Mouse (Mus musculus) lung, adult 10 weeks (tissue): ENCODE data around the gene Cbx6. TPM values are rescaled to one million over a fixed set of nuclear protein-coding genes. Genes with fewer than 3 reads are reported as not detected.

Source experiments
- polyA plus RNA-seq: library from polyadenylated mRNA; stranded (reverse); fragments of 350-450 nt; fragmentation: Illumina TruSeq; extraction: RNeasy Lipid Tissue Mini Kit (QIAGEN cat#74804); gene quantifications from one replicate; pipeline ENCODE4 v1.2.3, GENCODE M21; 2014; ENCODE audit warnings: low read depth, low replicate concordance; ENCODE audit not compliant: insufficient read depth

The Cbx6 gene
- polyA plus RNA-seq = 39.3 TPM

DNA sequence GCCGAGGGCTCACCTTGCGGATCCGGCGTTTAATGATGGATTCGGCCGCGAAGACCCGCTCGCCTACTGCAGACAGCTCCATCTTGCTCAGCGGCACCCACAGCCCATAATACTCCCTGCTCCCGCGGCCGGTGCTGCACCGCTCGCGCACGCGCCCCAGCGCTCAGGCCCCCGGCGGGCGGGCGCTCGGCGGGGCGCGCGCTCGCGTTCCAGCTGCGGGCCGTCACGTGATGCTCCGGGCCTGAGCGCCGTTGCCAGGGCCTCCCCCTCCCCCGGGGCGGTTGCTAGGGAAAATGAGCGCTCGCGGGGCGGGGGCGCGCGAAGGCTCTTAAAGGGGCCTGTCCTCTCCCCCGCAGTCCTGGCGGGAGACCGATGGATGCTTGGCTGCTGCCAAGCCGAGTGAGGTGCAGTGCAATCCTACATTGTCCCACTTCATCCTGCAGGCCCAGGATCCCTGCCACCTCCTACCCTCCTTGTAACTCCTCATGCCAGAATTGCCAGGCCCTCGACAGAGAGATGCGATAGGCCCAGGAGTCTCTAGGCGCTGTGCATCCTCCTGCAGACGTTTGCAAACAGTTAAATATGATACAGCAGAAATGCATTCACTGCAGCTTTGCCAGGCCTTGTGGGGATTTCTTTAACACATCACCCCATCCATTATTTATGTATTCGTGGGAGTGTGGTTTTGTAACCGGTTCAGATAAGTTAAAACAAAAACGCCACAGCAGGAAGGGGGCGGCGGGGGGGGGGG, at the start of gene Cbx6, which contains the start of gene Npcd:
TSS of gene Cbx6 (minus strand) at position 559 of the 751 bp plus-strand sequence.
TSS of gene Npcd (minus strand) at position 108 of the 751 bp plus-strand sequence.

DNA sequence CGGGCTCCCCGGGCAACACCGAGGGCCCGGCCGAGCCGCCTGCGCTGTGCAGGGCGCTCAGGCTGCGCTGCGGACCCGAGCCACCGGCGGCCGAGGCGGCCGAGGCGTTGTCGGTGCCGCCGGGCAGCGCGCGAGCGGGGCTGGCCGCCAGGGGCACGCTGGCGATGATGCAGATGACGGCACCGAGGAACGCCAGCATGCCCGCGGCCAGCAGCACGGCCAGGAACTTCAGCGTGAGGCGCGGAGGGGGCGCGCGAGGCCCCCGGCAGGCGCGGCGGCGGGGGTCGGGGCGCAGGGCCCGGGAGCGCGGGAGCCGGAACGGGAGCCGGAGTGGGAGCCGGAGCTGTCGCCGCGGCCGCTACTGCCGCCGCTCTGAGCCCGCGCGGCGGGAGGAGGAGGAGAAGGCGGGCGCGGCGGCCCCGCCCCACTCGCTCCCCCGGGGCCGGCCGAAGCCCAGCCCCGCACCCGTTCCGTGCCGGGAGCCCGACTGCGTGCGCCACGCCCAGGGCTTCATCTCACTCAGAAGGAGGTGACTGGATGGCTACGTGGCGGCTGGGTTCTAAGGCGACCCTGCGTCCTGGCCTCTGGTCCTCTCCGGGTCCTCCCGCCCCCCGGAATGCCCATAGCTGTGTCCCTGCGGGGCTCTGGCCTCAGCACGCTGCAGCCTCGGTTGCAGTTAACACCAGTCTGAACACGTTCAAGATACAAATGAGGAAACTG, 30.0 kb downstream of the Cbx6 start, which contains the start of gene Nptxr:
TSS of gene Nptxr (minus strand) at position 415 of the 720 bp plus-strand sequence.

DNA sequence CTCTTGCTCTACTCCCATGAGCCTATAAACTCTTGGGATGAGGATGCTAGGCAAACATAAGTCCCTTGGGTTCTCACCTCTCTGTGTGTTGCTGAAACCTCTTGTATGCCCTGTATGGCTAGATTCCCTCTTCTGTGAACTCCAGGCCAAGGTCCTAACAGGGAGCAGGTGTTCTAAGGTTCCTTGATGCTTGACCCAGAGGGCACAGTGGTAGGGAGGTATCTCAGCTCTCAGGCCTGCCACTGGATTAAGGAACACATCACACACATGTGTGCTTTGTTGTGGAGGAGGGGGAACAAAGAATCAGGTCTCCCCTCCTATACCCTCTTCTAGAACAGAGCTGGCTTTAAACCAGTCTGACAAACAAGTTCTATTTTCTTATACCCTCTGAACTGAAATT, 56.7 kb downstream of the Cbx6 start, which contains the start of gene Dnal4:
TSS of gene Dnal4 (minus strand) at position 101 of the 400 bp plus-strand sequence.

Other genes with a start within 250 kb of the Cbx6 start
- gene Dmc1, start 229.6 kb downstream of the Cbx6 start, polyA plus RNA-seq = 0.50 TPM
- gene Fam227a, start 175.7 kb downstream of the Cbx6 start, polyA plus RNA-seq = 1.6 TPM
- gene Cby1, start 175.5 kb downstream of the Cbx6 start, polyA plus RNA-seq = 27.9 TPM
- gene Tomm22, start 163.8 kb downstream of the Cbx6 start, polyA plus RNA-seq = 128 TPM
- 12.8 TPM for gene Josd1, start 146.8 kb downstream of the Cbx6 start, polyA plus RNA-seq
- 15.3 TPM for gene Gtpbp1, start 143.8 kb downstream of the Cbx6 start, polyA plus RNA-seq
- gene Sun2, start 92.2 kb downstream of the Cbx6 start, polyA plus RNA-seq = 45.6 TPM
- 25.3 TPM for gene Dnal4, start 56.8 kb downstream of the Cbx6 start, polyA plus RNA-seq
- 1.9 TPM for gene Nptxr, start 29.9 kb downstream of the Cbx6 start, polyA plus RNA-seq
- gene Npcd, start 451 bp downstream of the Cbx6 start, polyA plus RNA-seq = not detected
- 31.3 TPM for gene Apobec3, start 57.0 kb upstream of the Cbx6 start, polyA plus RNA-seq
- gene Cbx7, start 136.4 kb upstream of the Cbx6 start, polyA plus RNA-seq = 34.4 TPM
- 42.9 TPM for gene Pdgfb, start 180.3 kb upstream of the Cbx6 start, polyA plus RNA-seq